Mouse (Mus musculus): Measurements from ENCODE around the gene Prdm2. TPM values are rescaled to one million over a fixed set of nuclear protein-coding genes. Genes with fewer than 3 reads are reported as not detected.

The Prdm2 gene
- polyA plus RNA-seq, 1 experiment from 2014 or later = 17.3 TPM

DNA sequence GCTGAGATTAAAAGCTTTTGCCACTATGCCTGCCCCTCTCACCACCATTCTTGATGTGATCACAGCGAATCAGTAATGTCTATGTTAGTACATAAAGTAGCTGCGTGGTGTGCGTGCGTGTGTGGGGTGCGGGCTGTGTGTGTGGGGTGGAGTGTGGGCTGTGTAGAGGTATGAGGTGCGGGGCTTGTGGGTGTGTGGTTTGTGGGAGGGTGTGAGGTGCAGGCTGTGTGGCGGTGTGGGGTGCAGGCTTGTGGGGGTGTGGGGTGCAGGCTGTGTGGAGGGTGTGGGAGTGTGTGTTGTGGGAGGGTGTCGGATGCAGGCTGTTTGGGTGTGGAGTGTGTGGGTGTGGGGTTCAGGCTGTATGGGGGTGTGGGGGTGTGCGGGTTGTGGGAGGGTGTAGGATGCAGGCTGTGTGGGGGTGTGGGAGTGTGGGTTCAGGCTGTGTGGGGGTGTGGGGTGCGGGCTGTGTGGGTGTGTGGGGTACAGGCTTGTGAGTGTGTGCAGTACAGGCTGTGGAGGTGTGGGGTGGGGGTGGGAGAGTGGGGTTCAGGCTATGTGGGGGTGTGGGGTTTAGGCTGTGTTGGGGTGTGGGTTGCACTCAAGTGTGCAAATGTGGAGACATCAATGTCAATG lies 19.1 kb upstream of the Prdm2 start:
- Histone ChIP-seq H3K27ac (replicated peaks) (no peak overlapping the region), H3K9me3 (0 out of 2 replicates have a peak, but pooled peaks cover 6% of the 10 kb centered on the region), H3K4me2 (no peak overlapping the region), H3K4me1 (replicated peaks) (no peaks in the 10 kb centered on the region), H3K9ac (no peak overlapping the region), H3K36me3 (no peaks in the 10 kb centered on the region), H3K4me3 (no peak overlapping the region), H3K27me3 (no peaks in the 10 kb centered on the region)
- ATAC-seq (ENCODE audit: low read depth) = no peak; the same call in 1 of the 2 replicates
- WGBS = 95% methylated on average over 10 of the region's 10 CpGs

GRCm38 (mm10) chr4:143231110-143231509 lies 18.3 kb upstream of the Prdm2 start:
- no peak overlapping the region for H3K4me3 ChIP-seq
- no peaks in the 10 kb centered on the region for H3K27me3 ChIP-seq
- no peak overlapping the region for H3K27ac ChIP-seq (replicated peaks)
- H3K4me2 ChIP-seq = no peak overlapping the region
- 69% methylated on average over 3 of the region's 3 CpGs for WGBS
- H3K36me3 ChIP-seq = no peaks in the 10 kb centered on the region
- no peak for ATAC-seq (ENCODE audit: low read depth)
- 0 out of 2 replicates have a peak, but pooled peaks cover 6% of the 10 kb centered on the region for H3K9me3 ChIP-seq
- H3K9ac ChIP-seq = no peak overlapping the region
- H3K4me1 ChIP-seq (replicated peaks) = no peaks in the 10 kb centered on the region

DNA sequence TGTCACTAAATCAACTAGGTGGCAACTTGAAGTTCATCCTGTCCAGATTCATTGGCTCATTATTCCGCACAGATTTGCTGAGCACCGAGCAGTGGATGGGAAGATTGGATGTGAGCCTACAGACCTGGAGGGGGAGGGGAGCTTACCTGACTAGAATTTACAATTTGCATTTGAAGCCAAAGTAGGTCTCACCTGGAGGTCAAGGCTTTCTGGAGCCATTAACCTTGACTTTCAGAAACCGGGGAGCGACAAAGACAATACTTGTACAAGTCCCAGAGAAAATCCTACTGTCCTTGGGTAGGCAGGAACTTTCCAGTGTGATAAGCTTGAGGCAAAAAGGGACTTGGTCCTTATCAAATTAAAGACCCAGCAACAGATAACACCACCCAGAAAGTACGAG lies 15.2 kb upstream of the Prdm2 start:
- H3K9me3 ChIP-seq = no peaks in the 10 kb centered on the region
- no peaks in the 10 kb centered on the region for H3K4me1 ChIP-seq (replicated peaks)
- H3K4me2 ChIP-seq = no peak overlapping the region
- H3K9ac ChIP-seq = no peak overlapping the region
- H3K27ac ChIP-seq (replicated peaks) = no peak overlapping the region
- no peak overlapping the region for H3K4me3 ChIP-seq
- 79% methylated on average over 5 of the region's 5 CpGs for WGBS
- H3K36me3 ChIP-seq = no peaks in the 10 kb centered on the region
- H3K27me3 ChIP-seq = no peaks in the 10 kb centered on the region
- ATAC-seq (ENCODE audit: low read depth) = no peak

DNA sequence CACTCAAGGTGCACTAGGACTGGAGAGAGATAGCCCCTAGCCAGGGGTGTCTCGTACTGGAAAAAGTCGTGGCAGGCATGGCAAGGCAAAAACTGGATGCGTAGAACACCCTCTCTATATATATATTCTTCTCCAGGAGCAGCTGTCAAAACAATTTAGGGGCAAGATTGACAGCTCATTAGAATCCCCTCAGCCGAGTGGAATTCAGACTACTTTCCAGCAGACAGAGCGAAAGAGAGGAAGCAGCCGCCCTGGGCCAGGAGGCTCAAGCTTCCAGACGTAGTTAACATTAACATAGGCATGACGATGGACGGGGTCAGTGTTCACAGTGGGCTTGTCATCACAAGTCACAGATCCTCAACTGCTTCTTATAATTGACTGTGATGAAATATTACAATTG lies 13.1 kb upstream of the Prdm2 start:
- no peak for ATAC-seq (ENCODE audit: low read depth)
- H3K27ac ChIP-seq (replicated peaks) = no peak overlapping the region
- no peak overlapping the region for H3K4me2 ChIP-seq
- no peak overlapping the region for H3K4me3 ChIP-seq
- WGBS = 59% methylated on average over 9 of the region's 9 CpGs
- H3K9me3 ChIP-seq = no peaks in the 10 kb centered on the region
- H3K9ac ChIP-seq = no peak overlapping the region
- no peaks in the 10 kb centered on the region for H3K4me1 ChIP-seq (replicated peaks)
- H3K27me3 ChIP-seq = no peaks in the 10 kb centered on the region
- H3K36me3 ChIP-seq = no peaks in the 10 kb centered on the region

- no peaks in the 10 kb centered on the region for H3K36me3 ChIP-seq
- ATAC-seq (ENCODE audit: low read depth) = peak; percentile 89
Measured at GRCm38 (mm10) chr4:143219316-143219751, 6.5 kb upstream of the Prdm2 start.

DNA sequence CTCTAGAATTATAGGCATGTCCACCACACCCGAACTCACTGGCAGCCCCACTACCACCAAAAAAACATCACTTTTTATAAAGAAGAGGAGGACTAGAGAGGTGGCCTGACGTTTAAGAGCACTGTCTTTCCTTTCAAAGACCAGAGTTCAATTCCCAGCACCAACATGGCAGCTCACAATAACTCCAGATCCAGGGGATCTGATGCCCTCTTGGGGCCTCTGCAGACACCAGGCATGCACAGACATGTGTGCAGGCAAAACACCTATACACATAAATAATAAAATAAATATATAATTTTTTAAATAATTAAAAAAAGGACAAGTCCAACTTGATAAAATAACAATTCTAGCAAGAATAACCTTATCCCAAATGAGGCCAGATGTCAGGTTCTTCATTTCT lies 6.1 kb upstream of the Prdm2 start:
- ATAC-seq (ENCODE audit: low read depth) = peak; percentile 49; the same call in 1 of the 2 replicates
- Histone ChIP-seq H3K4me3 (peak overlapping the region; percentile 14; the same call in 1 of the 2 replicates), H3K9ac (peak overlapping the region; percentile 44), H3K27me3 (no peaks in the 10 kb centered on the region), H3K36me3 (no peaks in the 10 kb centered on the region), H3K27ac (replicated peaks) (peak overlapping the region; percentile 84), H3K4me2 (peak overlapping the region; percentile 38), H3K9me3 (no peaks in the 10 kb centered on the region), H3K4me1 (replicated peaks) (peaks cover 9% of the 10 kb centered on the region)
- WGBS = 61% methylated on average over 2 of the region's 2 CpGs

More at GRCm38 (mm10) chr4:143219316-143219751, 6.5 kb upstream of the Prdm2 start:
- Histone ChIP-seq H3K4me2 (peak overlapping the region; percentile 38), H3K27ac (replicated peaks) (peak overlapping the region; percentile 84), H3K27me3 (no peaks in the 10 kb centered on the region), H3K9me3 (no peaks in the 10 kb centered on the region), H3K4me3 (peak overlapping the region; percentile 14), H3K9ac (peak overlapping the region; percentile 44), H3K4me1 (replicated peaks) (peaks cover 9% of the 10 kb centered on the region)
- 7% methylated on average over 9 of the region's 9 CpGs for WGBS

GRCm38 (mm10) chr4:143217189-143217588 lies 4.4 kb upstream of the Prdm2 start:
- Histone ChIP-seq H3K36me3 (no peaks in the 10 kb centered on the region), H3K9me3 (no peaks in the 10 kb centered on the region), H3K4me1 (replicated peaks) (peaks cover 15% of the 10 kb centered on the region), H3K4me2 (no peak overlapping the region), H3K27ac (replicated peaks) (no peak overlapping the region), H3K9ac (no peak overlapping the region), H3K4me3 (no peak overlapping the region), H3K27me3 (no peaks in the 10 kb centered on the region)
- 82% methylated on average over 7 of the region's 7 CpGs for WGBS
- ATAC-seq (ENCODE audit: low read depth) = no peak

DNA sequence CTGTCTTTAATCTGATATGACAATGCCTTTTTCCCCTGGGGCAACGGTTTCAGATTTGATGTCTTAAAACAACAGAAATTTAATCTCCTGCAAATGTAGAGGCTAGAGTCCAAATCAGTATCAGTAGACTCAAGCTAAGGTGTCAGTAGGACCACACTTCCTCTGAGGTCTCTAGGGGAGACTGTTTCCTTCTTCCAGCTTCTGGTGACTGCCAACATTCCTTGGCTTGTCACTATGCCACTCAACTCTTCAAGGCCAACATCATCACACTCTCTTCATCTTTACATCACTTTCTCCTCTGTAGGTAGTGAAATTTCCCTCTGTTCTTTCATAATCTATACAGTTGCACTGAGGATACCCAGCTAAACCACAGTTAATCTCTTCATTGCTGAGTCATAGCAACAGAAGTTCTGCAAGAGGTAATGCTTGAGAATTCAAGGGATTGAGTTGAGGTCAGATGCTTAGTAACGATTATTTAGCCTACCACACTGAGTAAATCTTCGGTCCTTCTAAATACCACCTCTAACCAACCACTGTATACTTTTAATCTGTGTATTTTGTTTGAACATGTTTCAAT lies 1.5 kb upstream of the Prdm2 start:
- Histone ChIP-seq H3K9ac (no peak overlapping the region), H3K4me3 (no peak overlapping the region), H3K4me2 (no peak overlapping the region), H3K9me3 (no peaks in the 10 kb centered on the region), H3K36me3 (no peaks in the 10 kb centered on the region), H3K27me3 (no peaks in the 10 kb centered on the region), H3K27ac (replicated peaks) (no peak overlapping the region), H3K4me1 (replicated peaks) (peaks cover 32% of the 10 kb centered on the region)
- WGBS = 90% methylated on average over 3 of the region's 3 CpGs
- no peak for ATAC-seq (ENCODE audit: low read depth)

DNA sequence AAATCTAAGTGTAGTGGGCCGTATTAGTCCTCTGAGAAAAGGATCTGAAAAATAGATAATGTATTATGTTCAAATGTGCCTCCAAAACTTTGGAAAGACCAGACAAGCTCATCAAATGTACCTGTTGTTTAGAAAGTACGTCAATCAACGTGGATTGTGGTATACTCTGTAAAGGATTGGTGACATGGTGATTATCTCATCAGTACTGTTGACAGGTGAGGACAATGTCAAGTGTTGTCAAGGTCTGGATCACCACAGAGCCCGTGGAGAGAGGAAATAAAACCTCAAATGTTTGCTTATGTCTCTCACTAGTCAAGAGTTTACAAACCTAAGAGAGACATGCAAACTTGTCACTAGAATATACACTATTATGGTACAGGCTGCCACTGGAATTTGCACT lies 776 bp upstream of the Prdm2 start:
- no peaks in the 10 kb centered on the region for H3K27me3 ChIP-seq
- no peaks in the 10 kb centered on the region for H3K36me3 ChIP-seq
- 91% methylated on average over 4 of the region's 4 CpGs for WGBS
- no peaks in the 10 kb centered on the region for H3K9me3 ChIP-seq
- H3K9ac ChIP-seq = no peak overlapping the region
- H3K4me3 ChIP-seq = no peak overlapping the region
- no peak overlapping the region for H3K4me2 ChIP-seq
- no peak for ATAC-seq (ENCODE audit: low read depth)
- H3K27ac ChIP-seq (replicated peaks) = no peak overlapping the region
- H3K4me1 ChIP-seq (replicated peaks) = peaks cover 32% of the 10 kb centered on the region

DNA sequence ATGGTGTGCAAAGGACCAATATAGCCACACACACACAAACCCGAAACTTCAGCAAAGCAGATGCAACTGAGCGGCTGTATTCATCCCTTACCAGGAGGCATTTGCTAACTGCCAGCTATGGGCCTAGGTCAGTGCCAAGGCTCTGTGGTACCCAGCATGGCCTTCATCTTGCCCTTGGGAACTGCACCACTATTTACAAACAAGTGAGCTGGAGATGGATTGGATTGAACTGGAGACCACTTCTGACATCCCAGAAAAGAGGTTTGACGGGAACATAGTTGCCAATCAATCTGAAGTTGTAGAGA lies 332 bp upstream of the Prdm2 start:
- H3K9me3 ChIP-seq = no peaks in the 10 kb centered on the region
- no peaks in the 10 kb centered on the region for H3K27me3 ChIP-seq
- peaks cover 36% of the 10 kb centered on the region for H3K4me1 ChIP-seq (replicated peaks)
- no peaks in the 10 kb centered on the region for H3K36me3 ChIP-seq
- H3K4me3 ChIP-seq = peak overlapping the region; percentile 87
- H3K27ac ChIP-seq (replicated peaks) = peak overlapping the region; percentile 94; the same call in 1 of the 2 replicates
- ATAC-seq (ENCODE audit: low read depth) = no peak
- no peak overlapping the region; the same call in 1 of the 2 replicates for H3K9ac ChIP-seq
- WGBS = 96% methylated on average over 3 of the region's 3 CpGs
- peak overlapping the region; percentile 63 for H3K4me2 ChIP-seq

GRCm38 (mm10) chr4:143211584-143212340 lies 1.0 kb downstream of the Prdm2 start:
- peak overlapping the region; percentile 94 for H3K27ac ChIP-seq (replicated peaks)
- WGBS = 5% methylated on average over 43 of the region's 43 CpGs
- peak; percentile 80 for ATAC-seq (ENCODE audit: low read depth)
- no peaks in the 10 kb centered on the region for H3K36me3 ChIP-seq
- H3K27me3 ChIP-seq = no peaks in the 10 kb centered on the region
- H3K4me1 ChIP-seq (replicated peaks) = peaks cover 36% of the 10 kb centered on the region
- no peaks in the 10 kb centered on the region for H3K9me3 ChIP-seq
- H3K9ac ChIP-seq = peak overlapping the region; percentile 94
- H3K4me2 ChIP-seq = peak overlapping the region; percentile 63
- peak overlapping the region; percentile 87 for H3K4me3 ChIP-seq

GRCm38 (mm10) chr4:143209997-143210396 lies 2.8 kb downstream of the Prdm2 start:
- Histone ChIP-seq H3K9ac (0 out of 2 replicates have a peak overlapping the region, but pooled peaks have one; percentile 54), H3K36me3 (no peaks in the 10 kb centered on the region), H3K9me3 (no peaks in the 10 kb centered on the region), H3K4me1 (replicated peaks) (peaks cover 36% of the 10 kb centered on the region), H3K4me2 (peak overlapping the region; percentile 63), H3K4me3 (no peak overlapping the region), H3K27ac (replicated peaks) (no peak overlapping the region), H3K27me3 (no peaks in the 10 kb centered on the region)
- 61% methylated on average over 2 of the region's 2 CpGs for WGBS
- no peak for ATAC-seq (ENCODE audit: low read depth)

All from neural tube, embryonic 13.5 days (tissue).